Mouse (Mus musculus): Measurements from ENCODE around the gene Tmco5b. TPM values are rescaled to one million over a fixed set of nuclear protein-coding genes. Genes with fewer than 3 reads are reported as not detected.

The Tmco5b gene
- not detected in 2 replicates for polyA plus RNA-seq (2011; ENCODE audit: insufficient read length, low read depth, missing spikeins)

- H3K27ac ChIP-seq (ENCODE audit: insufficient read depth, low read length), result no peak within 1 kb of the TSS
- no peak for TF ChIP-seq POLR2A (IDR thresholded peaks at IDR 0.05; ENCODE audit: low read depth, low read length)
- TF ChIP-seq CTCF (IDR thresholded peaks at IDR 0.05; ENCODE audit: borderline replicate concordance, insufficient read depth, low read length), result no peak
- no peaks in the 10 kb centered on the region for H3K4me1 ChIP-seq (ENCODE audit: control insufficient read depth, insufficient read depth, low read length)
- H3K4me3 ChIP-seq (ENCODE audit: insufficient read depth, low read length), result no peak within 1 kb of the TSS
These were observed at the start of gene Tmco5b for GRCm38 (mm10) chr2:113285432-113285831. Gene Tmco5b (plus strand): TSS chr2:113285732.

GRCm38 (mm10) chr2:113236993-113237392, 48.5 kb upstream of the Tmco5b start:
- Histone ChIP-seq H3K4me3 (ENCODE audit: insufficient read depth, low read length) (no peak overlapping the region), H3K4me1 (ENCODE audit: control insufficient read depth, insufficient read depth, low read length) (peaks cover 2% of the 10 kb centered on the region), H3K27ac (ENCODE audit: insufficient read depth, low read length) (no peak overlapping the region)
- TF ChIP-seq POLR2A (IDR thresholded peaks at IDR 0.05; ENCODE audit: low read depth, low read length) (no peak), CTCF (IDR thresholded peaks at IDR 0.05; ENCODE audit: borderline replicate concordance, insufficient read depth, low read length) (no peak)

DNA sequence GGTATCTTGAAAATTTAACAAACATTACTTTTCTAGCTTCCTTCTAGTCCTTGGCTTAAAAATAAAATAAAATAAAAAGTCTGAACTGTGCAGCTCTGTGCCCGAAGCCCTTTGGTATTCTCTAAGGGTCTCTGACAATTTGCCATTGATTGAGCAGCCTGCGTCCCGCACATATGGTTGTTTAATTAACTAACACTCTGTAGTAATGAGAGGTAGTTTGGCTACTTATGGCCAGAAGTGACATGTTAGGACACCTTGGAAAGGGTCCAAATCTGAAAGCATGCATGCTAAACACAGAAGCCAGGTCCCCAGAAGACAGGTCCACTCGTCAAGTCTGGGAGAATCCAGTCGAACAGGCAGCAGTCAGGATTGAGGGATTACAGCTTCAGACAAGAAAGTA, 46.7 kb upstream of the Tmco5b start:
- Histone ChIP-seq H3K4me1 (ENCODE audit: control insufficient read depth, insufficient read depth, low read length) (no peaks in the 10 kb centered on the region; the same call in 1 of the 2 replicates), H3K4me3 (ENCODE audit: insufficient read depth, low read length) (no peak overlapping the region), H3K27ac (ENCODE audit: insufficient read depth, low read length) (no peak overlapping the region)
- TF ChIP-seq CTCF (IDR thresholded peaks at IDR 0.05; ENCODE audit: borderline replicate concordance, insufficient read depth, low read length) (no peak), POLR2A (IDR thresholded peaks at IDR 0.05; ENCODE audit: low read depth, low read length) (no peak)

DNA sequence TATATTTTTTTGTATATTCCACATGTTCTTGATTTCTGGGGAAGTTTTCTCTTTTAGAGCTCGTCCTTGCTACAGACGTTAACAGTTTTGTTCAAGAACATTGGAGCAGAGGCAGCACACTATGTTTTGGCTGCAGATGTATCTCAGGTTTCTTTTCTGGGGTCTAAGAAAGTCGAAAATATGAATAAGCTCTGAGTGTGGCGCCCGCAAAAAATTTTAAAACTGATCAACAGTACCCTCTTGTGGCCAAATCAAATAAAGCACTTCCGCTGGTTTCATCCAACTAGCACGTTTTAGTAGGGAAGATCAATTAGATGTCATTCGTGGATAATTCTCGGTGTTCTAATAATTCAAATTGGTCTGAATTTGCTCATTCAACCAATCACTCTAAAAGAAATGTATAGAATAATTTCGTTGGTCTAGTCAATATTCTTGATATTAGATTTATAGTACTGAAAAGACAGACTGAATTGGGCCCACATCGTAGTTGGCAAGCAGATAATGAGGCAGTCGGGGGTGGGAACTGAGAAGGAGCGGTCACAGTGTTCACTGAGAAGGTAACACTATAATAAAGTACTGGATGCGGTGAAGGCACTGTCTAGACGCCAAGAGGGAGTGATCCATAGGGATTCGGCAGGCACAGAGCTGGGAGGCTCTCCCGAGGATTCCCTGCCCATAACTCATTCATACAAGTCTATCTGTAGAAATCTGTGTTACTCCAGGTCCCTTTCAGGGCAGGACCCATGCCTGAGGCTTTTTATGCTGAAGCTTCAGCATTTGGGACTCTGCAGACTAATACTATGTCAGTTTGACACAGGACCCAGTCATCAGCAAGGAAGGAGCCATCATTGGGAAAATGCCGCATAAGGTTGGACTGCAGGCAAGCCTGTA, 17.1 kb downstream of the Tmco5b start:
- Histone ChIP-seq H3K4me3 (ENCODE audit: insufficient read depth, low read length) (no peak overlapping the region), H3K4me1 (ENCODE audit: control insufficient read depth, insufficient read depth, low read length) (no peaks in the 10 kb centered on the region), H3K27ac (ENCODE audit: insufficient read depth, low read length) (no peak overlapping the region)
- TF ChIP-seq POLR2A (IDR thresholded peaks at IDR 0.05; ENCODE audit: low read depth, low read length), result no peak
- TF ChIP-seq CTCF (IDR thresholded peaks at IDR 0.05; ENCODE audit: borderline replicate concordance, insufficient read depth, low read length), result no peak

GRCm38 (mm10) chr2:113303240-113303538, 17.7 kb downstream of the Tmco5b start:
- TF ChIP-seq POLR2A (IDR thresholded peaks at IDR 0.05; ENCODE audit: low read depth, low read length), result no peak
- no peak for TF ChIP-seq CTCF (IDR thresholded peaks at IDR 0.05; ENCODE audit: borderline replicate concordance, insufficient read depth, low read length)
- Histone ChIP-seq H3K4me1 (ENCODE audit: control insufficient read depth, insufficient read depth, low read length) (no peaks in the 10 kb centered on the region), H3K4me3 (ENCODE audit: insufficient read depth, low read length) (no peak overlapping the region), H3K27ac (ENCODE audit: insufficient read depth, low read length) (no peak overlapping the region)

- no peak for TF ChIP-seq POLR2A (IDR thresholded peaks at IDR 0.05; ENCODE audit: low read depth, low read length)
- peak; percentile 78; the same call in 1 of the 2 replicates for TF ChIP-seq CTCF (IDR thresholded peaks at IDR 0.05; ENCODE audit: borderline replicate concordance, insufficient read depth, low read length)
- H3K27ac ChIP-seq (ENCODE audit: insufficient read depth, low read length), result no peak overlapping the region
- no peaks in the 10 kb centered on the region for H3K4me1 ChIP-seq (ENCODE audit: control insufficient read depth, insufficient read depth, low read length)
- H3K4me3 ChIP-seq (ENCODE audit: insufficient read depth, low read length), result no peak overlapping the region
These were observed 19.8 kb downstream of the Tmco5b start for GRCm38 (mm10) chr2:113305339-113305738.

DNA sequence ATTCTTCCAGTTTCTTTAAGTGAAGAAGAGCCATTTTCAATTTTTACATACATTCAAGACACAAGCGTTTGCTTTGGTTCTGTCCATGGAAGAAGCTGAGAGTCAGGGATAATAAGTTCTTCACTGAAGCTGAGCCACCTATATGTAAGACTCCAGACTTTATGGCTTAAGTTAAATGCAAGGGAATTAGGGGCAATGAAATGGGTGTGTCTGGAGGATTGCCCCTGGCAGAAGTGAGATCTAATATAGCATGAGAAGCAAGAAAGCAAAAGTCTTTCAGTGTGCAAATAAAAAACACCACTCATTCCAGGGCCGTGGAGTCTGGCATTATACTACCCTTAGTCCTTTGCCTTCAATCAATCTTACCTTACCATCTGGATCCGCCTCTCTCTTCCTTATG, 25.7 kb downstream of the Tmco5b start:
- Histone ChIP-seq H3K4me1 (ENCODE audit: control insufficient read depth, insufficient read depth, low read length) (no peaks in the 10 kb centered on the region), H3K4me3 (ENCODE audit: insufficient read depth, low read length) (no peak overlapping the region), H3K27ac (ENCODE audit: insufficient read depth, low read length) (no peak overlapping the region)
- TF ChIP-seq POLR2A (IDR thresholded peaks at IDR 0.05; ENCODE audit: low read depth, low read length) (no peak), CTCF (IDR thresholded peaks at IDR 0.05; ENCODE audit: borderline replicate concordance, insufficient read depth, low read length) (no peak)

DNA sequence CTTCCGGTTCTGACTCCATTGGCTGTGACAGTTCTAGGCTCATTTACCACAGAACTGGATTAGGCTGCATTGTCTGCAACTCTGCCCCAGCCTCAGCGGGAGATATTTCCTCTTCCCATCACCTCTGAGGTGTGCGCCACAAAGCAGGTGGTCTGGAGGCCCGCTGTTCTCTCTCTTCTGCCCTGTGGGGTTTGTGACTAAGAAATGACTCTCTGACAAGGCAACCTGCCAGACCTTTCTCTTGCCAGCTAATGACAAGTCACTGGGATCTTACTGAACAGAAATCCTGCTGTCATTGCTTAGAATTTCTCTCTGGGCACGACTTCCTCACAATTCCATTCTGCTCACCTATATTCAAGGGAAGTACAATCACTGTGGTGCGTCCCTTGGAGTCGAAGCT, 37.5 kb downstream of the Tmco5b start:
- no peak overlapping the region for H3K4me3 ChIP-seq (ENCODE audit: insufficient read depth, low read length)
- TF ChIP-seq POLR2A (IDR thresholded peaks at IDR 0.05; ENCODE audit: low read depth, low read length) (no peak), CTCF (IDR thresholded peaks at IDR 0.05; ENCODE audit: borderline replicate concordance, insufficient read depth, low read length) (no peak)
- no peak overlapping the region for H3K27ac ChIP-seq (ENCODE audit: insufficient read depth, low read length)
- H3K4me1 ChIP-seq (ENCODE audit: control insufficient read depth, insufficient read depth, low read length), result peaks cover 7% of the 10 kb centered on the region; the same call in 1 of the 2 replicates

GRCm38 (mm10) chr2:113333799-113334541, 48.4 kb downstream of the Tmco5b start:
- H3K27ac ChIP-seq (ENCODE audit: insufficient read depth, low read length), result no peak overlapping the region
- TF ChIP-seq CTCF (IDR thresholded peaks at IDR 0.05; ENCODE audit: borderline replicate concordance, insufficient read depth, low read length), result no peak
- no peak for TF ChIP-seq POLR2A (IDR thresholded peaks at IDR 0.05; ENCODE audit: low read depth, low read length)
- no peak overlapping the region for H3K4me3 ChIP-seq (ENCODE audit: insufficient read depth, low read length)
- no peaks in the 10 kb centered on the region for H3K4me1 ChIP-seq (ENCODE audit: control insufficient read depth, insufficient read depth, low read length)
